9 mouse cellular contexts compared by ENCODE assay signal in genomic region chr5:91074026-91074425, GRCm38 (mm10). TPM values are rescaled to one million over a fixed set of nuclear protein-coding genes. Genes with fewer than 3 reads are reported as not detected.
A peak's percentile ranks its signal among the peaks of the same experiment; 100 is the strongest.
DNase-seq lines count a peak whose midpoint lies in the region; ATAC-seq and TF ChIP-seq lines count a peak whose summit lies in the region.
"Had no signal": no experiment of that assay in that cellular context is flagged by ENCODE, and none has a peak within 500 bp of the region (broad histone marks: within the 10 kb centered on the region; RNA-seq: fewer than 3 reads in every experiment).

No protein-coding gene starts in this region.

- DNase-seq in adipocyte (ENCODE audit: low spot score) = peak; percentile 14
- DNase-seq in cerebellum, adult 11 months = no peak
- DNase-seq in thymus, adult 2 months = no peak
- no peak for DNase-seq in left cerebral cortex, postnatal 36 days (ENCODE audit: low spot score in 2 of 2)
- DNase-seq in cerebellum, postnatal 36 days = no peak

- no peak overlapping the region for H3K27ac ChIP-seq in forebrain, embryonic 12.5 days
- H3K27ac ChIP-seq in hindbrain, embryonic 16.5 days (ENCODE audit: low read depth, low read length) = no peak overlapping the region
- H3K27ac ChIP-seq in midbrain, embryonic 12.5 days (replicated peaks) = no peak overlapping the region
- H3K27ac ChIP-seq in thymus, adult 2 months (ENCODE audit: control insufficient read depth, insufficient read depth, low read length) = no peak overlapping the region

- peak overlapping the region; percentile 42; the same call in 1 of the 2 replicates for H3K9ac ChIP-seq in forebrain, embryonic 12.5 days
- H3K9ac ChIP-seq in hindbrain, embryonic 16.5 days (ENCODE audit: low read depth, low read length) = no peak overlapping the region
- H3K9ac ChIP-seq in midbrain, embryonic 12.5 days (replicated peaks) = 0 out of 2 replicates have a peak overlapping the region, but pooled peaks have one; percentile 37

- WGBS in forebrain, embryonic 12.5 days = 36% methylated on average over 8 of the region's 8 CpGs
- 53% methylated on average over 8 of the region's 8 CpGs for WGBS in hindbrain, embryonic 16.5 days
- 45% methylated on average over 8 of the region's 8 CpGs for WGBS in midbrain, embryonic 12.5 days
- 39% methylated on average over 8 of the region's 8 CpGs for WGBS in thymus, adult 2 months

- peak overlapping the region; percentile 37 for H3K4me3 ChIP-seq in forebrain, embryonic 12.5 days (replicated peaks)
- H3K4me3 ChIP-seq in hindbrain, embryonic 16.5 days (ENCODE audit: low read length) = peak overlapping the region; percentile 36
- H3K4me3 ChIP-seq in midbrain, embryonic 12.5 days = peak overlapping the region; percentile 40
- H3K4me3 ChIP-seq in thymus, adult 2 months (ENCODE audit: control insufficient read depth, insufficient read depth, low read length) = no peak overlapping the region

- peak overlapping the region; percentile 69 for H3K4me2 ChIP-seq in forebrain, embryonic 12.5 days
- H3K4me2 ChIP-seq in hindbrain, embryonic 16.5 days (ENCODE audit: low read length) = peak overlapping the region; percentile 65
- peak overlapping the region; percentile 71 for H3K4me2 ChIP-seq in midbrain, embryonic 12.5 days (replicated peaks)

- no peaks in the 10 kb centered on the region for H3K9me3 ChIP-seq in forebrain, embryonic 12.5 days
- H3K9me3 ChIP-seq in hindbrain, embryonic 16.5 days (ENCODE audit: control insufficient read depth, low read length) = no peaks in the 10 kb centered on the region
- H3K9me3 ChIP-seq in midbrain, embryonic 12.5 days = no peaks in the 10 kb centered on the region

- TF ChIP-seq POLR2A in thymus, adult 2 months (IDR thresholded peaks at IDR 0.05; ENCODE audit: control insufficient read depth, extremely low read depth, insufficient read depth, low read length, poor library complexity) = no peak

- TF ChIP-seq CTCF in thymus, adult 2 months (IDR thresholded peaks at IDR 0.05; ENCODE audit: borderline replicate concordance, control insufficient read depth, extremely low read depth, insufficient read depth, low read length, poor library complexity) = no peak

- H3K4me1 ChIP-seq in forebrain, embryonic 12.5 days = peaks cover 8% of the 10 kb centered on the region; the same call in 1 of the 2 replicates
- peaks cover 4% of the 10 kb centered on the region; the same call in 1 of the 2 replicates for H3K4me1 ChIP-seq in hindbrain, embryonic 16.5 days (ENCODE audit: control insufficient read depth, insufficient read depth, low read depth, low read length)
- H3K4me1 ChIP-seq in midbrain, embryonic 12.5 days = peaks cover 6% of the 10 kb centered on the region
- H3K4me1 ChIP-seq in thymus, adult 2 months (replicated peaks; ENCODE audit: control insufficient read depth, insufficient read depth, low read length) = no peaks in the 10 kb centered on the region

- ATAC-seq in forebrain, embryonic 12.5 days (ENCODE audit: low FRiP score) = no peak; the same call in 1 of the 2 replicates
- no peak for ATAC-seq in hindbrain, embryonic 16.5 days
- no peak for ATAC-seq in midbrain, embryonic 12.5 days (ENCODE audit: low FRiP score, low read depth)

- H3K36me3 ChIP-seq in forebrain, embryonic 12.5 days (replicated peaks) = no peaks in the 10 kb centered on the region
- H3K36me3 ChIP-seq in hindbrain, embryonic 16.5 days (ENCODE audit: control insufficient read depth, insufficient read depth, low read length) = no peaks in the 10 kb centered on the region
- H3K36me3 ChIP-seq in midbrain, embryonic 12.5 days = no peaks in the 10 kb centered on the region
- no peaks in the 10 kb centered on the region for H3K36me3 ChIP-seq in thymus, adult 2 months (ENCODE audit: control insufficient read depth, insufficient read depth, low read length)

- intact Hi-C loops in left cerebral cortex, postnatal 36 days (cut with DNase I) = no loop called here

- peaks cover 27% of the 10 kb centered on the region for H3K27me3 ChIP-seq in forebrain, embryonic 12.5 days
- peaks cover 6% of the 10 kb centered on the region for H3K27me3 ChIP-seq in hindbrain, embryonic 16.5 days (replicated peaks; ENCODE audit: control insufficient read depth, insufficient read depth, low read length)
- peaks cover 13% of the 10 kb centered on the region for H3K27me3 ChIP-seq in midbrain, embryonic 12.5 days
- no peaks in the 10 kb centered on the region; the same call in 1 of the 2 replicates for H3K27me3 ChIP-seq in thymus, adult 2 months (ENCODE audit: control insufficient read depth, insufficient read depth, low read length)

RNA-seq across cellular contexts. Expression of gene Ereg, which starts 0.4 kb away (rescaled TPM):
- not detected in 2 replicates for polyA plus RNA-seq in forebrain, embryonic 12.5 days (2016; fragmentation: Nextera tagmentation; extraction: Ambion mirVana)
- not detected in 2 replicates for polyA plus RNA-seq in hindbrain, embryonic 16.5 days (2015; fragmentation: Nextera tagmentation; extraction: Ambion mirVana)
- not detected in 2 replicates for polyA plus RNA-seq in midbrain, embryonic 12.5 days (2016; fragmentation: Nextera tagmentation; extraction: Ambion mirVana)
- 0.01 and 0.03 TPM in 2 replicates for polyA plus RNA-seq in thymus, adult 2 months (2012; rRNA removed)
- total RNA-seq in left cerebral cortex, postnatal 36 days (2021) = not detected
- total RNA-seq: hematopoietic stem cell, adult 5-6 weeks had no signal

RNA-seq across cellular contexts. Expression of gene Epgn, which starts 46.8 kb away (rescaled TPM):
- 0.15 TPM in 1 of 2 replicates, not detected in the other for polyA plus RNA-seq in forebrain, embryonic 12.5 days (2016; fragmentation: Nextera tagmentation; extraction: Ambion mirVana)
- 0.17 TPM in 1 of 2 replicates, not detected in the other for polyA plus RNA-seq in hindbrain, embryonic 16.5 days (2015; fragmentation: Nextera tagmentation; extraction: Ambion mirVana)
- 0.13 TPM in 1 of 2 replicates, not detected in the other for polyA plus RNA-seq in midbrain, embryonic 12.5 days (2016; fragmentation: Nextera tagmentation; extraction: Ambion mirVana)
- 0.08 TPM in 1 of 2 replicates, not detected in the other for polyA plus RNA-seq in thymus, adult 2 months (2012; rRNA removed)
- total RNA-seq in left cerebral cortex, postnatal 36 days (2021) = under 1 TPM in 1 of 2 experiments, not detected in 1; 0.23 TPM
- total RNA-seq: hematopoietic stem cell, adult 5-6 weeks had no signal
